Mouse (Mus musculus) ZHBTc4 (cell line): Measurements from ENCODE around the gene Ly75.
A peak's percentile ranks its signal among the peaks of the same experiment; 100 is the strongest.

Experiments
- DNase-seq: peaks from one replicate; pipeline ENCODE4 v3.0.0-alpha.2; 2011; ENCODE audit warnings: low read depth, low spot score

Ly75 gene

GRCm38 (mm10) chr2:60375126-60375525 lies 8.0 kb downstream of the Ly75 start:
- DNase-seq = peak; percentile 69

- no peak for DNase-seq
These were observed 12.9 kb downstream of the Ly75 start for GRCm38 (mm10) chr2:60370188-60370587.

- no peak for DNase-seq
These were observed 13.6 kb downstream of the Ly75 start for GRCm38 (mm10) chr2:60369454-60369853.

DNA sequence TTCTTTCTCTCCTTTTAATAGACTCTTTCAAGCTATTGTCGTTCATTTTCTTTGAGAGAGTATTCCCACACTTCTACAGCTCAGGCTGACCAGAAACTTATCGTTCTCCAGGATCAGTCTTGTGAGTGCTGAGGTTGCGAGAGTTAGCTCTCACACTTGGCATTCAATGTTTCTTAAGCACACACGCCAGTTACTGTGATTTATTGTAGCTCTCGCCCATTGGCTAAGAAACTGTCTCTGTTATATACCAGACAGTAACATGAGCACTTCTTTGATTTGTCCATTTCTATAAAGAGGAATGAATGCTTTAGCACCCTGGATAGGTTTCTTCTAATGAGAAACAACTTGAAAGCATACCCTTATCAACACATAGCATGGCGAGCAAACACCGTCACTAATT lies 15.2 kb downstream of the Ly75 start:
- DNase-seq = no peak

DNA sequence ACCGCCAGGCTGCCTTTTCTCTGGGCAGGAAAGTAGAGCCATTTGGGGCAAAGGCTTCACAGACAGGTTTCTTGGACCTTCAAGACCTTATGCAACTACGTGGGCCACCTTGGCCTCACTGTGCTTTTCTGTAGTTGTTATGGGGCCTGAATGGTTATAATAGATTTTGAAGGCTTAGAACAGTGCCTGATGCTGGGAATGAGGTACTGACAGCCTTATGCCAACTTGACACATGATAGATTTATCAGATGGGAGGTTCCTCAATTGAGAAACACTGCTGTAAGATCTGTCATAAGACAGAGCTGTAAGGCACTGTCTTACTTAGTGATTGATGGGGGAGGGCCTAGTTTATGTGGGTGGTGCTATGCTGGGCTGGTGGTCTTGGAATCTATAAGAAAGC lies 15.9 kb downstream of the Ly75 start:
- no peak for DNase-seq

- no peak for DNase-seq
These were observed 17.1 kb downstream of the Ly75 start for GRCm38 (mm10) chr2:60365820-60366610.

- DNase-seq = no peak
These were observed 17.8 kb downstream of the Ly75 start for GRCm38 (mm10) chr2:60365138-60365775.

GRCm38 (mm10) chr2:60362146-60362545 lies 21.0 kb downstream of the Ly75 start:
- DNase-seq = no peak

DNA sequence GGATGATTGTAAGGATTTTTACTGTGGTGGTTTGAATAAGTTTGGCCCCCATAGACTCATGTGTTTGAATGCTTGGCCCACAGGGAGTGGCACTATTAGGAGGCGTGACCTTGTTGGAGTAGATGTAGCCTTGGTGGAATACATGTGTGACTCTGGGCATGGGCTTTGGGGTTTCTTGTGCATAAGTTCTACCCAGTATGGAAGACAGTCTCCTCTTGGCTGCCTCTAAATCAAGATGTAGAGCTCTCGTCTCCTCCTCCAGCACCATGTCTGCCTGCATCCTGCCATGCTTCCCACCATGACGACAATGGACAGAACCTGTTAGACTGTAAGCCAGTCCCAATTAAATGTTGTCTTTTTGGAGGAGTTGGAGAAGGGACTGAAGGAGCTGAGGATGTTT lies 23.3 kb downstream of the Ly75 start:
- no peak for DNase-seq

GRCm38 (mm10) chr2:60355388-60355683 lies 27.8 kb downstream of the Ly75 start:
- DNase-seq = no peak

- DNase-seq = peak; percentile 84
These were observed 28.3 kb downstream of the Ly75 start for GRCm38 (mm10) chr2:60354541-60355387.

DNA sequence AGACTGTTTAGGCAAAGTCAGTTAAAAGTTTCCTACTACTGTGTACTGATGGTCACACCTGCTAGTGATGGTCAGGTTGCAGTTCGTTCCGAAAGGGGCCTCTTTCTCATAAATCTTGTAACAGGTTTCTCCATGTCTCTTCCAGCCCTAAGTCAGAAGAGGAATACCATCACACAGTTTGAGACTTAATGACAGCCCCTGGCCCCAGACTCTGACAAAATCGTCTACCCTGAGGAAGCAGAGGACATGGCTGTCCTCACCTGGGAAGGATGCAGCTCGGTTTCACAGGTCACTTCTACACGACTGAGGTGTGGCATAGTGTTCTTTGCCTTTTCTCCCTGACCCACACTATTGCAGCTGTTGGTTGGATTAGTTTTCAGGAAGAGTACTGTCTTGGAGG lies 30.8 kb downstream of the Ly75 start:
- no peak for DNase-seq

DNA sequence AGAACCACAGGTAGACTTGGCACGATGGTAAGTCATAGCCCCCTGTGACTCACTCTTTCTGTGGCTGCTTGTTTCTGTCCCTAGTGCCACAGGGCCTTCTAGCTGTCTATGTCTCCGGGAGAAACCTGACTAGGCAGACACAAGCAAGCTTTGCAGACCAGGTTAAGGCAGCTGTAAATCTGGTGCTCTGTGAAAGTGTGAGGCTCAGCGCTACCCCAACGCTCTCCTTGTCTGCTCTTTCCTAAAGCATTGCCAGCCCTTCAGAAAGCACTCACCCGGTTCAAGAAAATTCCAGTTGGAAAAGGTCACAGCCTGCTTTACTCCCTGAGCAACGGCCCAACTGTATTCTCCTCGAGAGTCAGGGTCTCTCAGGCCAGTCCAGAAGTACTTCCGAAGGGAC lies 31.3 kb downstream of the Ly75 start:
- no peak for DNase-seq

DNA sequence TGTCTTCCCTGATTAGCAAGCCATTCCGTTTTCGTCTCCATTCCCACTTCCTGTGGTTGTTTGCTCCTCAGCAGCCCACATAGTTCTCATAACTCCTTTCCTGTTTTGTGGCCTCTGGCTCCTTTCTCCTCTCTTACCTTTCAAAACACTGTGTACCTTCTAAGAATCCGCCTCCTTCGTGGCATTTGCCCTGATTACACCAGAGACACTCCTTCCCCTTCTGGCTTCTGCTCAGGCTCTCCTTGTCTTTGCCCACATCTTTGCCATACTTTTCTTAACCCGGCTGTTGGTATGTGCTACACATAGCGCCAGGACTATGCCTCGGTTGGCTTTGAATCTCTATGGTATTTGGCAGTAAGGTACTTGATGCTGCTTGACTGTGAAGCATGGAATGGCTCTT lies 35.2 kb downstream of the Ly75 start:
- DNase-seq = no peak

DNA sequence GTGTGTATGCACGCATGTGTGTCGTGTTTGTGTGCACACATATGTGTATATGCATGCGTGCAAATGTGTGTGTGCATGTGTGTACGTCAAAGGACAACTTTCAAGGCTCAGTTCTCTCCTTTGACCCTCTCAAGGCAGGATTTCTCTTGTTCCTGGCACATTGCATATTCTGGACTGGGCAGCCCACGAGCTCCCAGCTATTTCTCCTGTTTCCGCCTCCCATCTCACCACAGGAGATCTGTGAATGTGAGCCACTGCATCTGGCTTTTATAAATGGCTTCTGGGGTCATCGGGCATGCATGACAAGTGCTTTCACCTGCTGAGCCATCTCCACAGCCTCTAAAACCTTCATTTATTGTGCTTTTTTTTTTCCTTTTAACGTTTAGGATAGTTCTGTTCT lies 36.6 kb downstream of the Ly75 start:
- no peak for DNase-seq

GRCm38 (mm10) chr2:60345717-60346116 lies 37.4 kb downstream of the Ly75 start:
- no peak for DNase-seq

DNA sequence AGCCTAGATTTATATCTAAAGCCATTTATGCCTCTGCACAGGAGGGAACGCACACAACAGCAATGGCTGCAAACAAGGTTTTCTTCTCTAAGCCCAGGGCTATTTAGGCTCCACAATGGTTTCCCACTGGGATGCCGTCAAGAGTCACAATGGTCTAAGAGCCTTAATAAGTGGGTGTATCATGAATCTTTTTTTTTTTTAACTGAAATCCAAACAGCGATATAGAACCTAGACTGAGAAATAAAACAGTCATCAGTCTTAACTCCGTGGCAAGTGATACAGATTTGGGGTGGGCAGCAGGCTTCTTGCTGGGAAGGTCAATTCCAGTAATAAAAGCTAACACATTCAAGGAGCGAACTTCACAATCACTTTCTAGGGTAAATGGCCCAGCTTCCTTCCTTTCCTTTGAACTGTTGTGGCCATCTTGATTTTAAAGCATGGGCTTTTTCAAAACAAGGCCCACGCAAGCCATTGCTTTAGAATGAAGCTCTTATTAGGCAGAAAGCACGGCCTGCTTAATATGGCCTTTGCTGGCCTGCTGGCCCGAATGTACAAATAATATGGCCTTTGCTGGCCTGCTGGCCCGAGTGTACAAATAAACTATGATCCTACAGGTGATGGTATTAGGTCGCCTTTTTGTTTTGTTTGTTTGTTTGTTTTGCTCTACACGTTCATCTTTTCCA lies 39.4 kb downstream of the Ly75 start:
- DNase-seq = peak; percentile 20

GRCm38 (mm10) chr2:60342107-60342880 lies 40.8 kb downstream of the Ly75 start:
- no peak for DNase-seq

- no peak for DNase-seq
These were observed 45.2 kb downstream of the Ly75 start for GRCm38 (mm10) chr2:60337937-60338336.

DNA sequence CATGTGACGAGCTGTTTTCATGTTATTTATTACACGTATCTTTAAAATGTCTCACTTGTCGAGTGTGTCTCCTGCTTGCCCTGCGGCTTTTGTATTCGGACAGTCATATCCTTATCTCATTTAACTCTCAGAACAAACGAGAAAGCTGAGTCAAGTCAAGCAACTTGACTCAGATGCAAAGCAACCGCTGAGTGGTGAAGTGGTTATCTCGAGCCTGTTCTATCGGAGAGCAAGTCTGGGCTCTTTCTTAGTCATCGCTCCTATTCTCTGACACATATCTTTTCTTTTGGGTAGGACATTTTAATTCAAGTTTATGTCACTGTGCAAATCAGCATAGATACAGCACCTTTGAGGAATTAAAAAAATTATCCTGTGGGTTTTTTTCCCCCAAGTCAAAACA lies 54.5 kb downstream of the Ly75 start:
- no peak for DNase-seq

- no peak for DNase-seq
These were observed 55.5 kb downstream of the Ly75 start for GRCm38 (mm10) chr2:60327581-60327980.
